Mouse (Mus musculus): ENCODE results near the gene Tstd2.

The Tstd2 gene

GRCm38 (mm10) chr4:46084416-46085172, 53.9 kb downstream of the Tstd2 start:
- DNase-seq (ENCODE audit: low spot score) = no peak

- DNase-seq (ENCODE audit: low spot score) = no peak
Measured at GRCm38 (mm10) chr4:46082555-46082954, 55.9 kb downstream of the Tstd2 start.

GRCm38 (mm10) chr4:46080261-46080660, 58.2 kb downstream of the Tstd2 start:
- DNase-seq (ENCODE audit: low spot score) = no peak

- DNase-seq (ENCODE audit: low spot score) = no peak
Measured at GRCm38 (mm10) chr4:46076892-46077291, 61.6 kb downstream of the Tstd2 start.

- no peak for DNase-seq (ENCODE audit: low spot score)
Measured at GRCm38 (mm10) chr4:46075664-46076063, 62.8 kb downstream of the Tstd2 start.

GRCm38 (mm10) chr4:46073736-46074135, 64.8 kb downstream of the Tstd2 start:
- no peak for DNase-seq (ENCODE audit: low spot score)

- DNase-seq (ENCODE audit: low spot score) = no peak
Measured at GRCm38 (mm10) chr4:46072631-46073030, 65.9 kb downstream of the Tstd2 start.

GRCm38 (mm10) chr4:46069851-46070482, 68.5 kb downstream of the Tstd2 start:
- no peak for DNase-seq (ENCODE audit: low spot score)

- DNase-seq (ENCODE audit: low spot score) = no peak
Measured at GRCm38 (mm10) chr4:46068573-46068972, 69.9 kb downstream of the Tstd2 start.

GRCm38 (mm10) chr4:46068060-46068459, 70.4 kb downstream of the Tstd2 start:
- no peak for DNase-seq (ENCODE audit: low spot score)

- DNase-seq (ENCODE audit: low spot score) = no peak
Measured at GRCm38 (mm10) chr4:46065695-46066340, 72.7 kb downstream of the Tstd2 start.

GRCm38 (mm10) chr4:46064961-46065360, 73.5 kb downstream of the Tstd2 start:
- no peak for DNase-seq (ENCODE audit: low spot score)
